Mouse (Mus musculus) CH12F3 (cell line): ENCODE results near the gene Exosc2.

ENCODE experiments used
- in situ Hi-C: fragments of 300-500 bp; cut with MboI; formaldehyde crosslinking; loops from 2 replicates; pipeline ENCODE4 v1.14.3; 2020; ENCODE audit warnings: low sequenced_read_pairs

Exosc2 gene

DNA sequence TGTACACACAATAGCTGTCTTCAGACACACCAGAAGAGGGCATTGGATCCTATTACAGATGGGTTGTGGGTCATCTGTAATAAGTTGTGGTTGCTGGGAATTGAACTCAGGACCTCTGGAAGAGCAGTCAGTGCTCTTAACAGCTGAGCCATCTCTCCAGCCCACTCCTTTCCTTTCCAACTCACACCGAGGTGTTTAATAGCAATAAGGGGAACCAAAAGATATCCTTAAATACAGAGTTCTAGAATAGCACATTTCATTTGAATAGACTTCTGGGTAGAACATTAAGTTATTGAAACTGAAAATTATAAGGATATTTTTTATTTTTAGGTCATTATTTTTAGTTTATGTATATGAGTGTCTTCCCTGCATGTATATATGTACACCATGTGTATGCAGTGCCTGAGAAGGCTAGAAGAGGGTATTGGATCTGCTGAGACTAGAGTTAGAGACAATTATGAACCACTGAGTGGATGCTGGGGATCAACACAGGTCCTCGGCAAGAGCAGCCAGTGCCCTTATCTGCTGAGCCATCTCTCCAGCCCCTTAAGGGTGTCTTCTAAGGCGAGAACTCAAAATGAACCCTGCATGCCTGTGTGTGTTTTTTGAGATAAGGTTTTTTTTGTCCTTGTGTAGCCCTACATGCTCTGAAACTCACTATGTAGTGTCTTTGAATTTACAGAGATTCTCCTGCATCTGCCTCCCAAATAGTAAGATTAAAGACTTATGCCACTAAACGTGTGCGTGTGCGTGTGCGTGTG, 54.4 kb downstream of the Exosc2 start:
- in situ Hi-C loops = no loop called here

DNA sequence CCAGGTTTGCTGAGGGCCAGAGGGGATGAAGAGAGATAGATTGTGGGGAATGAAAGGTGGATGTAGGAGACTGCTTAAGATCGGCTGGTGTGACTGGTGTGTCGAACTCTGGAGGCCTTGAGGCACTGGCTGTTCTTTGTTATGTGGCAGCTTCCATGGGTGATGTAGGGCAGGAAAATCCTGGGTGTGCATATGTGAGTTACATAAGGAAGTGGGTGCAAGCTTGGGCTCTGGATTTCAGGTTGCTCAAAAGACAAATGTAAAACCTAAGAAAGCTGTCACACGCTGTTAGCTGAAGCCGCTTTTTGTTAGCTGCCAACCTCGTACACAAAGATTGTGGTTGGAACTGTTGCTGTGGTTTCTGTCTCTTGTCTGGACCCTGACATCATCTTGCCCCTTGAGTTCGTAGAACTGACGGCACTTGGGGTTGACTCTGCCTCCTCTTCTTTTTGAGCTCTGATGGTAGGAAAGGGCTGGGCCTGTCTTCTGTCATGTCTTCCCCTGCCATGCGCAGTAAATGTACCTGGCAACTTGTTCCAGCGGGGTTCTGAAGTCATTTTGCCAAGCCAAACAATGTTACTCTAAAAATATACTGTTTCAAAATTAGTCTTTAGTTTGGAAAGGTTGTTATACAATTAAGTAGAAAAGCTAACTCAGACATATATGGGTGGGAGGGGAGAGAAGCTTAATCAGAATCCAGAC, 57.2 kb downstream of the Exosc2 start:
- in situ Hi-C loops = no loop called here

DNA sequence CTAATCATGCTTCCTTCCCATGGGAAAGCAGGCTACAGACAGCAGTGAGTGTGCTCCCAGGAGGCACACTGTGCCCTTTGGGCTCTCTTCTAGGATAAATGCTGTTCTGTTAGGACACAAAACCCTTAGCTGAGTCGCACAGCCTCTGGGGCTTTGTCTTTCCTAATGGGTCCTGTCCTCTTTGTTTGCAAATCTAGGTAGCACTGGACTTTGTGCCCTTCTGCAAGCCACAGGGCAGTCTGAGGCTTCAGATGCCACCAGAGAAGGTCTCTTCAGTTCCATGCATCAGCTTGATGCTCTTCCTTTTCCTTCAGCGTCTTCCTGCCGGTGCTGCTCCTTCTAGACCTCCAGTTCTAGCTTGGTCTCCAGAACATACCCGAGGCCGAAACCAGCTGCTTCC, 60.1 kb downstream of the Exosc2 start:
- in situ Hi-C loops = no loop called here
